Mouse (Mus musculus): Measurements from ENCODE around the gene Satb1.

The Satb1 gene

GRCm38 (mm10) chr17:51760997-51761655 lies 72.0 kb downstream of the Satb1 start:
- TF ChIP-seq GATA4 (IDR thresholded peaks at IDR 0.05; ENCODE audit: insufficient replicate concordance, low read length): no peak

GRCm38 (mm10) chr17:51760251-51760887 lies 72.7 kb downstream of the Satb1 start:
- TF ChIP-seq GATA4 (IDR thresholded peaks at IDR 0.05; ENCODE audit: insufficient replicate concordance, low read length): no peak

- TF ChIP-seq GATA4 (IDR thresholded peaks at IDR 0.05; ENCODE audit: insufficient replicate concordance, low read length): no peak
Observed at GRCm38 (mm10) chr17:51759509-51759908, 73.6 kb downstream of the Satb1 start.

DNA sequence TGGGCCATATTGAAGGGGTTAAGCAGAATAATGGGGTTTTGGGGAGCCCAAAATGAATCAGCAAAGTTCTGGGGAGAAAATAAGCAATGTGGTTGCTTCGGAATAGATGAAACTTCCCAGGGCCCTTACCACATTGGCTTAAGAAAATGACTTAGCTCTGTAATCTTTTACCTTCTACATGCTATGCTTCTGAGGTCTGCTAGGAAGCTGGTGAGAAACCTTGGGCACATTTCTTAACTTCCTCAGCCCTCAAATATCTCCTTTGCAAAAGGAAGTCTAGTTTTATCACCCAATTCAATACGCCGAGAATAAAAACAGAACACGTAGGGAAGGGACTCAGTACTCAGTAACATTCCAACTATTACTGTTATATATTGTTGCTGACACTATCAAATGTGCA lies 80.9 kb downstream of the Satb1 start:
- no peak for TF ChIP-seq GATA4 (IDR thresholded peaks at IDR 0.05; ENCODE audit: insufficient replicate concordance, low read length)

DNA sequence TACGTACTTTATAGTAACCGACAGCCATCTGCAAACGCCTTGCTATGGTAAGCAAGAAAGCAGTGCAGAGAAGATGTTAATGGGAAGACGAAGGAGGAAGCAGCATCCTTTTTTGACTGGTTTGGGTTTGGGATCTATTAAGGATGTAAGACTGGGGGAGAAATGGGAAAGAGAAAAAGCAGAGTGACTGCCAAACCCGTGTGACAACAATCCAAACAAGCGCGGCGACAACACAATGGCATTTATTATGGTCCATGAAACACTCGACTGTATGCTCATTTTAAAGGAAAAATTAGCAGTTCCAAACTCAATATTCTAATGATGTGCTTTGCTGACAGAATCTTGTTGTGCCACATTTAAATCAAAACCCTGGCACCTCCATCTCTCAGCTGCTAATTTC lies 85.9 kb downstream of the Satb1 start:
- TF ChIP-seq GATA4 (IDR thresholded peaks at IDR 0.05; ENCODE audit: insufficient replicate concordance, low read length): no peak

DNA sequence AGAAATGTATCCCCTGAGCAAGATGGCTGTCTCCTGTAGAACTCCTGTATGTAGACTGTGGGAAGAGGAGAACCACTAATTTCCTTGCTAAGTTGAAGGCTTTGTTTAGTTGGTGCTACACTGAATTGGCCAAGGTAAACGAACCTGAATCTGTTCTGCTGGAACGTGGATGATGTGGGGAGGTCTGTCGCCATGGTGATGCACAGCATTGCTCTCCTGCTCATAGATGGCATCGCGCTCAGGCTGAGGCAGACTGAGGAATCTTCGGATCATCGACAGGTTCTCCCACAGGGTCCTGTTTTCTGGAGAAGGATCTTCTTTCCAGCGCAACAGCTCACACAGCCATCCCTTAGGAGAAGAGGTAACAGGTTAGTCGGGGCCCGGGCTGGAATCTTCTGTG lies 90.6 kb downstream of the Satb1 start:
- TF ChIP-seq GATA4 (IDR thresholded peaks at IDR 0.05; ENCODE audit: insufficient replicate concordance, low read length): no peak

DNA sequence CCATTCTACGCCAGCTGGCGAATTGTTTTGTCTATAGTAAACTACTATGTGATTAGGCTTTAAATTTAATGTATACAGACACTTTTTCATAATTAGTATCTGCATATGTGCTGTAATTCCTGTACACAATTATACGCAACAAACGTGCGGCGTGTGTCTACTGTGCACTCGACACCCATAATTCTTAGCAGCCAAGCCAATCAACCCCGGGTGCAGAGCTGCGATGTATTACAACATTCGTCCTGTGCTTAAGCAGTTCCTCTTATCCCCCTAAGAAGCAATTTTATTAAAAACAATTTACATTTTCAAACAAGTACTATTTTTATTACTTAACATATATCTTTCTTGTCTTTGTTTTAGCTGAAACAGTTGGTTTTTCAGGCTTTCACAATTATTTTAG lies 92.0 kb downstream of the Satb1 start:
- no peak for TF ChIP-seq GATA4 (IDR thresholded peaks at IDR 0.05; ENCODE audit: insufficient replicate concordance, low read length)

GRCm38 (mm10) chr17:51740246-51740645 lies 92.8 kb downstream of the Satb1 start:
- no peak for TF ChIP-seq GATA4 (IDR thresholded peaks at IDR 0.05; ENCODE audit: insufficient replicate concordance, low read length)

DNA sequence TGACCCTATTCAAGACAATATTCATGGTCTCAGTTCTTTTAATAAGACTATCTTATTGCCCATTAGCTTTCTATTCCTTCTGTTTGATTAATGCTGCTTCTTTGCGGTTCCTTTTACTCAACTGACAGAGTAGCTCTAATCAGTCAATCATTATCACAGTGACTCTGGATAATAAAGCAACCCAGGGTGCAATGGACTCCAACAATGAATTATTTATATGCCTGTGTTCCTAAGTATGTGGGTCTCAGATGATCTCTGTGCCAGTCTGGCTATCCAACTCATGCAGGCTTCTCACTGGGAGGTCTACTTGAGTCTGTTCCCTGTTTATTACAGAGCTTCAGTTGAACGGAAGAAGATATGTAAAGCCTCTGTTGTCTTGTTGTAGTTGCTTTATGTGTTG lies 108.6 kb downstream of the Satb1 start:
- TF ChIP-seq GATA4 (IDR thresholded peaks at IDR 0.05; ENCODE audit: insufficient replicate concordance, low read length): no peak

GRCm38 (mm10) chr17:51695711-51696110 lies 137.4 kb downstream of the Satb1 start:
- TF ChIP-seq GATA4 (IDR thresholded peaks at IDR 0.05; ENCODE audit: insufficient replicate concordance, low read length): no peak

- no peak for TF ChIP-seq GATA4 (IDR thresholded peaks at IDR 0.05; ENCODE audit: insufficient replicate concordance, low read length)
Observed at GRCm38 (mm10) chr17:51695271-51695670, 137.8 kb downstream of the Satb1 start.

GRCm38 (mm10) chr17:51690526-51690925 lies 142.6 kb downstream of the Satb1 start:
- TF ChIP-seq GATA4 (IDR thresholded peaks at IDR 0.05; ENCODE audit: insufficient replicate concordance, low read length): no peak

DNA sequence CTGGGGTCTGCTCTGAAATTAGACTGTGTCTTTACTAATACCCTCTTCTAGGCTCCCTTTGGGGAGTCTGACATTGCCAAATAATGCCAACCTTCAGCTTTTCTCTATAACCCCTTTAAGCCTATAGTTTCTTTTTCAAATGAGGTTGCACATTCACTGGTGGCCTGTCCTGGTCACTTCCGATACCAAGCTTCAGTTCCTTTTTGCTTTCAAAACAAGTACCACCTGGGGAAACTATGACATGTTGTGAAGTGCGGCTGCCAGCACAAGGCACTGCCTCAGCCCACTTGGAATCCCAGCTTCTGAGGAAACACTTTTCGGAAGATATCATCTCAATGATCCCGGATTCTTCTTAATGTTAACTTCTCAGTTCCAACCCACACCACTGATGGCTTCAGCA lies 145.9 kb downstream of the Satb1 start:
- TF ChIP-seq GATA4 (IDR thresholded peaks at IDR 0.05; ENCODE audit: insufficient replicate concordance, low read length): no peak

All from liver, adult (tissue).